In the genomic region with DNA sequence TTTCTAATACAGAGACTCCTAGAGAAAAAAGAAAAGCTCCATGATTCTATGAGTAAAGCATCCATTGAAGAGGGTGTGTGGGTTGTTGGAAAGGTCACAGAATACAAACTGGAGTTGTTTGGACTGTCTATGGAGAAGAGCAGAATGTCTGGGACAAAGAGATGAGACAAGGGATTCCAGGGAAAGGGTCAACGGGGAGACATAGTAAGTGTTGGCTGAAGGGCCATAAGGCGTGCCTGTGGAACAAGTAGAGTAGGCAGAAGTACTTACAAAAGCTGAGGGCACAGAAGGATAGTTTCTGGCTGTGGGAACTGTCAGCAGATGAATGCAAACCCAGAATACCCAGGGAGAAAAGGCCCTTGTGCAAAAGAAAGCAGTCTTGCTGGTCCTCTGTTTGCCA, we compare ENCODE assay signal across 25 mouse cellular contexts.
DNase-seq lines count a peak whose midpoint lies in the region; ATAC-seq and TF ChIP-seq lines count a peak whose summit lies in the region.
"Had no signal": no experiment of that assay in that cellular context is flagged by ENCODE, and none has a peak within 500 bp of the region (broad histone marks: within the 10 kb centered on the region; RNA-seq: fewer than 3 reads in every experiment).

No protein-coding gene starts in this region.

- H3K27ac ChIP-seq in hindbrain, embryonic 11.5 days (ENCODE audit: low read depth, low read length), result no peak overlapping the region
- no peak overlapping the region for H3K27ac ChIP-seq in hindbrain, postnatal 0 days
- H3K27ac ChIP-seq in forebrain, embryonic 11.5 days (ENCODE audit: low read depth, low read length), result no peak overlapping the region
- H3K27ac ChIP-seq: embryonic facial prominence, embryonic 15.5 days; kidney, postnatal 0 days; limb, embryonic 15.5 days; liver, embryonic 15.5 days; lung, embryonic 15.5 days; stomach, embryonic 15.5 days had no signal

- no peaks in the 10 kb centered on the region for H3K27me3 ChIP-seq in hindbrain, embryonic 11.5 days (ENCODE audit: control insufficient read depth, insufficient read depth, low read length)
- no peaks in the 10 kb centered on the region for H3K27me3 ChIP-seq in hindbrain, postnatal 0 days (ENCODE audit: insufficient read depth, low read length)
- no peaks in the 10 kb centered on the region for H3K27me3 ChIP-seq in forebrain, embryonic 11.5 days (ENCODE audit: control insufficient read depth, insufficient read depth, low read length)
- H3K27me3 ChIP-seq: embryonic facial prominence, embryonic 15.5 days; limb, embryonic 15.5 days; liver, embryonic 15.5 days; lung, embryonic 15.5 days; stomach, embryonic 15.5 days had no signal

- no peak overlapping the region for H3K4me3 ChIP-seq in hindbrain, embryonic 11.5 days (ENCODE audit: low read depth, low read length)
- H3K4me3 ChIP-seq in hindbrain, postnatal 0 days (ENCODE audit: low read length), result no peak overlapping the region
- H3K4me3 ChIP-seq in forebrain, embryonic 11.5 days (ENCODE audit: low read depth, low read length), result no peak overlapping the region
- H3K4me3 ChIP-seq: embryonic facial prominence, embryonic 15.5 days; limb, embryonic 15.5 days; liver, embryonic 15.5 days; lung, embryonic 15.5 days; stomach, embryonic 15.5 days had no signal

- peak; percentile 80 for ATAC-seq in hindbrain, embryonic 11.5 days (ENCODE audit: low FRiP score)
- 0 out of 2 replicates have a peak, but pooled peaks have one; percentile 51 for ATAC-seq in hindbrain, postnatal 0 days
- no peak for ATAC-seq in forebrain, embryonic 11.5 days (replicated peaks; ENCODE audit: low FRiP score)
- ATAC-seq: forebrain, postnatal 0 days; inflammation-experienced regulatory T-cells, adult 6 months; midbrain, embryonic 16.5 days had no signal

- TF ChIP-seq CTCF in hindbrain, postnatal 0 days (IDR thresholded peaks at IDR 0.05; ENCODE audit: low read depth), result no peak

- H3K4me2 ChIP-seq in hindbrain, embryonic 11.5 days (replicated peaks; ENCODE audit: low read depth, low read length), result no peak overlapping the region
- H3K4me2 ChIP-seq in hindbrain, postnatal 0 days (ENCODE audit: low read depth, low read length), result no peak overlapping the region
- H3K4me2 ChIP-seq in forebrain, embryonic 11.5 days (ENCODE audit: low read depth, low read length, severe bottlenecking), result no peak overlapping the region
- H3K4me2 ChIP-seq: embryonic facial prominence, embryonic 15.5 days; limb, embryonic 15.5 days; liver, embryonic 15.5 days; lung, embryonic 15.5 days; stomach, embryonic 15.5 days had no signal

- H3K9me3 ChIP-seq in hindbrain, embryonic 11.5 days (ENCODE audit: control insufficient read depth, low read length), result no peaks in the 10 kb centered on the region
- H3K9me3 ChIP-seq in hindbrain, postnatal 0 days (ENCODE audit: low read length), result no peaks in the 10 kb centered on the region
- H3K9me3 ChIP-seq in forebrain, embryonic 11.5 days (ENCODE audit: control insufficient read depth, low read length), result no peaks in the 10 kb centered on the region
- H3K9me3 ChIP-seq: embryonic facial prominence, embryonic 15.5 days; limb, embryonic 15.5 days; liver, embryonic 15.5 days; lung, embryonic 15.5 days; stomach, embryonic 15.5 days had no signal

- no peak overlapping the region for H3K9ac ChIP-seq in hindbrain, embryonic 11.5 days (ENCODE audit: low read depth, low read length)
- H3K9ac ChIP-seq in hindbrain, postnatal 0 days (replicated peaks; ENCODE audit: low read length), result no peak overlapping the region
- no peak overlapping the region for H3K9ac ChIP-seq in forebrain, embryonic 11.5 days (ENCODE audit: low read length)
- H3K9ac ChIP-seq: embryonic facial prominence, embryonic 15.5 days; forebrain, postnatal 0 days; limb, embryonic 15.5 days; liver, embryonic 15.5 days; lung, embryonic 15.5 days; stomach, embryonic 15.5 days had no signal

- no peaks in the 10 kb centered on the region for H3K4me1 ChIP-seq in hindbrain, embryonic 11.5 days (replicated peaks; ENCODE audit: control insufficient read depth, insufficient read depth, low read length)
- H3K4me1 ChIP-seq in hindbrain, postnatal 0 days (ENCODE audit: insufficient read depth, low read length), result no peaks in the 10 kb centered on the region
- no peaks in the 10 kb centered on the region for H3K4me1 ChIP-seq in forebrain, embryonic 11.5 days (replicated peaks; ENCODE audit: control insufficient read depth, insufficient read depth, low read length)
- H3K4me1 ChIP-seq: limb, embryonic 15.5 days; liver, embryonic 15.5 days; lung, embryonic 15.5 days; stomach, embryonic 15.5 days had no signal

- DNase-seq in cerebellum, adult 9-11 months, result peak; percentile 2
- no peak for DNase-seq in cerebellum, adult 8-10 months
- peak; percentile 14 for DNase-seq in Muller cell, postnatal 12 days (ENCODE audit: inconsistent ontology term)
- DNase-seq in hindbrain, embryonic 11.5 days (ENCODE audit: low spot score), result peak; percentile 6
- DNase-seq in hindbrain, postnatal 0 days (ENCODE audit: low spot score), result no peak
- DNase-seq in forebrain, embryonic 11.5 days (ENCODE audit: low spot score), result no peak
- DNase-seq in adrenal gland, postnatal 10 days, result no peak
- DNase-seq in kidney, postnatal 25 days, result no peak
- DNase-seq: adrenal gland, postnatal 25 days; cerebellum, adult 11 months; cerebellum, postnatal 14 days; forebrain, postnatal 0 days; gastrocnemius, postnatal 25 days; kidney, adult 18-20 months; left cerebral cortex, postnatal 4 days; lung, postnatal 4 days; right cerebral cortex, adult 18-20 months had no signal

- H3K36me3 ChIP-seq in hindbrain, embryonic 11.5 days (ENCODE audit: control insufficient read depth, insufficient read depth, low read length), result no peaks in the 10 kb centered on the region
- no peaks in the 10 kb centered on the region for H3K36me3 ChIP-seq in hindbrain, postnatal 0 days (ENCODE audit: insufficient read depth, low read length)
- no peaks in the 10 kb centered on the region for H3K36me3 ChIP-seq in forebrain, embryonic 11.5 days (ENCODE audit: control insufficient read depth, insufficient read depth, low read length)
- H3K36me3 ChIP-seq: embryonic facial prominence, embryonic 15.5 days; limb, embryonic 15.5 days; liver, embryonic 15.5 days; lung, embryonic 15.5 days; stomach, embryonic 15.5 days had no signal

- 32% methylated on average over 2 of the region's 2 CpGs for WGBS in hindbrain, embryonic 11.5 days
- WGBS in hindbrain, postnatal 0 days, result 30% methylated on average over 2 of the region's 2 CpGs
- 76% methylated on average over 2 of the region's 2 CpGs for WGBS in forebrain, embryonic 11.5 days

Comparison
In these comparisons a context has a peak if more than half of its experiments do, and no peak if none do; other contexts are left out.
1. DNase-seq: peak in cerebellum, adult 9-11 months (single experiment), Muller cell, postnatal 12 days (single experiment) and hindbrain, embryonic 11.5 days (single experiment); none in cerebellum, adult 8-10 months (single experiment), hindbrain, postnatal 0 days (single experiment), forebrain, embryonic 11.5 days (single experiment), adrenal gland, postnatal 10 days (single experiment) and kidney, postnatal 25 days (0 of 2).